Mouse (Mus musculus): Measurements from ENCODE around the gene Krt7. TPM values are rescaled to one million over a fixed set of nuclear protein-coding genes. Genes with fewer than 3 reads are reported as not detected.

The Krt7 gene
- total and polyA plus RNA-seq, 2 experiments: 0.31 to 0.37 TPM

- Histone ChIP-seq H3K4me3 (ENCODE audit: insufficient read depth, low read depth, low read length) (no peak overlapping the region), H3K27me3 (ENCODE audit: control insufficient read depth, insufficient read depth, low read length) (no peaks in the 10 kb centered on the region), H3K79me2 (ENCODE audit: control insufficient read depth, insufficient read depth, low read length) (no peaks in the 10 kb centered on the region), H3K9ac (ENCODE audit: low read depth, low read length) (no peak overlapping the region), H3K36me3 (ENCODE audit: control insufficient read depth, insufficient read depth, low read length) (no peaks in the 10 kb centered on the region), H3K4me1 (ENCODE audit: control insufficient read depth, insufficient read depth, low read length) (no peaks in the 10 kb centered on the region), H3K27ac (replicated peaks; ENCODE audit: insufficient read depth, low read depth, low read length) (no peak overlapping the region)
- DNase-seq (ENCODE audit: extremely low read depth, low read depth, low spot score): no peak
- TF ChIP-seq CTCF (IDR thresholded peaks at IDR 0.05; ENCODE audit: low read depth, low read length): no peak
- TF ChIP-seq POLR2A (IDR thresholded peaks at IDR 0.05; ENCODE audit: extremely low read depth, insufficient read depth, low read length): no peak
- 41% methylated on average over 12 of the region's 12 CpGs for WGBS
Measured at GRCm38 (mm10) chr15:101369382-101370100, 41.3 kb upstream of the Krt7 start.

- WGBS: 77% methylated on average over 22 of the region's 22 CpGs
- no peaks in the 10 kb centered on the region for H3K36me3 ChIP-seq (ENCODE audit: control insufficient read depth, insufficient read depth, low read length)
- H3K4me3 ChIP-seq (ENCODE audit: insufficient read depth, low read depth, low read length): no peak within 1 kb of the TSS
- H3K4me1 ChIP-seq (ENCODE audit: control insufficient read depth, insufficient read depth, low read length): no peaks in the 10 kb centered on the region
- DNase-seq (ENCODE audit: extremely low read depth, low read depth, low spot score): peak; percentile 16
- no peaks in the 10 kb centered on the region for H3K27me3 ChIP-seq (ENCODE audit: control insufficient read depth, insufficient read depth, low read length)
- H3K9ac ChIP-seq (ENCODE audit: low read depth, low read length): no peak within 1 kb of the TSS
- no peaks in the 10 kb centered on the region for H3K79me2 ChIP-seq (ENCODE audit: control insufficient read depth, insufficient read depth, low read length)
- TF ChIP-seq POLR2A (IDR thresholded peaks at IDR 0.05; ENCODE audit: extremely low read depth, insufficient read depth, low read length) (no peak), CTCF (IDR thresholded peaks at IDR 0.05; ENCODE audit: low read depth, low read length) (no peak)
- no peak within 1 kb of the TSS for H3K27ac ChIP-seq (replicated peaks; ENCODE audit: insufficient read depth, low read depth, low read length)
Measured at GRCm38 (mm10) chr15:101370101-101370911, 40.5 kb upstream of the Krt7 start, which contains the start of gene Krt80. Krt80 (minus strand) TSS chr15:101370162.

DNA sequence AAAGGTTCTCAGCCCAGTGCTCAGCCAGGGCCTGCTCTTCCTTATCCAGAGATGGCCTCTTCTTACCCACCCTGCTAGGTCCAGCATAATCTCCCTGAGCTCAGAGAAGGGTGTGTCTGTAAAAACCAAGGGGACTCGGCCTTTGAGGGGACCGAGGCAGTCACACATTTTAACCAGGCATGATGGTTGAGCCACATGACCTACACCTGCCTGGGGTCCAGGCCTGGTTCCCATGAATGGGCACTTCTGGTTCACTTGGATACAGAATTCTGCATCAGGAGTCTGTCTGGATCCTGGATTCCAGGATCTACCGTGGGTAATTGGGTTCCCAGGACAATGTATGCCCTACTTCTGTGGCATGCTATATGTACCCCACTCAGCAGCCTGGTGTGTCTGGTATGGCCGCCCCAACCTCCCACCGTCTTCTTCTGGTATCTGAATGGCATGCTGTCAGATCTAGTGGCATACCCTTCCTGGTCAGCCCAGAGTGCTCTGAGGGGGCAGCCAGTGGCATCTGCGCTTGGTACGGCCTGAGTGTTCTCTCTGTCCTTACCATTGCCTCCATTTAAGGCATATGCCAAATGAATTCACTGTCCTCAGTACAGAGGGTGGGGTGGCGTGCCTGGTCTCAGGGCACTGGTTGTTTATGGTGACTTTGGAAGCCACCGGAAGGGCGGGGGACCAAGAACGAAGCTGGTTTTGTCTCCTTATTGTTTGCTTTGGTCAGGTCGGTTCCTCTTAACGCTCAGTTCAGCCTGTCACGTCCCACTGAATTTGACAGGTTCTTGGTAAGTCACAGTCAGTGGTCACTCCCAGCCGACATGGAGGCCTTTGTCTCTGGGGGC lies 39.5 kb upstream of the Krt7 start:
- H3K79me2 ChIP-seq (ENCODE audit: control insufficient read depth, insufficient read depth, low read length): no peaks in the 10 kb centered on the region
- H3K27ac ChIP-seq (replicated peaks; ENCODE audit: insufficient read depth, low read depth, low read length): peak overlapping the region; percentile 8; the same call in 1 of the 2 replicates
- no peaks in the 10 kb centered on the region for H3K27me3 ChIP-seq (ENCODE audit: control insufficient read depth, insufficient read depth, low read length)
- no peaks in the 10 kb centered on the region for H3K36me3 ChIP-seq (ENCODE audit: control insufficient read depth, insufficient read depth, low read length)
- DNase-seq (ENCODE audit: extremely low read depth, low read depth, low spot score): no peak
- no peak overlapping the region for H3K9ac ChIP-seq (ENCODE audit: low read depth, low read length)
- H3K4me3 ChIP-seq (ENCODE audit: insufficient read depth, low read depth, low read length): no peak overlapping the region
- H3K4me1 ChIP-seq (ENCODE audit: control insufficient read depth, insufficient read depth, low read length): no peaks in the 10 kb centered on the region
- WGBS: 76% methylated on average over 15 of the region's 15 CpGs
- TF ChIP-seq CTCF (IDR thresholded peaks at IDR 0.05; ENCODE audit: low read depth, low read length) (no peak), POLR2A (IDR thresholded peaks at IDR 0.05; ENCODE audit: extremely low read depth, insufficient read depth, low read length) (no peak)

DNA sequence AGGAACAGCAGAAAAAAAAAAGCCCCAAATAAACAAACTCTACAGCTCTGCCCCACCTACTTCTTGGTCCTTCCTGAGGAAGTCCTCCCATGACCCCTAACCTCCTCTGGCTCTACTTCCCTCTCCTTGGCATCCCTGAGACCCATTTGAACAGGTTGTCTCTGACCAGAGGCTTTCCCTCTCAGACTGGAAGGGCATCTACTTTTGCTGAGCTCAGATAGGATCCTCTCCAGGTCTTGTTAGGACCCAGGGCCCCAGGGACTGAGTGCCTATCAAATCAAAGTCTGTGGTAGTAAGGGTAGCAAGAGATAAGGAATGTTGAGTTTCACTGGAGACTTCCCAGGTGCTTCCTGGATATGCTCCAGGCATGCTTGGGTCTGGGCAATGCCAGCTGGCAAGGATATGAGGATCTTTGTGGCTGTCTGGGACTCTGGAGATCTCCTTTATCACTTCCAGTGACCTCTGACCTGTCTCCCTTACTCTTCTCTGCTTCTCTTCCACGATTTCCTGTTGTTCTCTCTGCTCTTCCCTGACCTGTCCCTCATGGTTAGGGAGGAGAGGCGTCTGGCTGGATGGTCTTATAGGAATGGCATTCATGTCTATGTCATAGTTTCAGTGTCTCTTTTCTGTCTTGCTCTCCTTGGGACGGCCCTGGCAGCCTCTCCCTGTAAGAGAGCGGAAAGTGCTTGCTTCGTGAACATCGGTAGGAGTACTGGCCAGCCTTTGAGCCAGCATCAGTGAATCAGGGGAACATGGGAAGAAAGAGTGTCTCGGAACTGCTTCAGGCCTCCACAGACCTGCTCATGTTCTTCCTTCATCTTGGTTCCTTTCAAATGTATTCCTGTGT lies 38.5 kb upstream of the Krt7 start:
- Histone ChIP-seq H3K4me1 (ENCODE audit: control insufficient read depth, insufficient read depth, low read length) (no peaks in the 10 kb centered on the region), H3K27ac (replicated peaks; ENCODE audit: insufficient read depth, low read depth, low read length) (no peak overlapping the region), H3K36me3 (ENCODE audit: control insufficient read depth, insufficient read depth, low read length) (no peaks in the 10 kb centered on the region), H3K79me2 (ENCODE audit: control insufficient read depth, insufficient read depth, low read length) (no peaks in the 10 kb centered on the region), H3K9ac (ENCODE audit: low read depth, low read length) (no peak overlapping the region), H3K27me3 (ENCODE audit: control insufficient read depth, insufficient read depth, low read length) (no peaks in the 10 kb centered on the region), H3K4me3 (ENCODE audit: insufficient read depth, low read depth, low read length) (no peak overlapping the region)
- TF ChIP-seq CTCF (IDR thresholded peaks at IDR 0.05; ENCODE audit: low read depth, low read length): no peak
- TF ChIP-seq POLR2A (IDR thresholded peaks at IDR 0.05; ENCODE audit: extremely low read depth, insufficient read depth, low read length): no peak
- DNase-seq (ENCODE audit: extremely low read depth, low read depth, low spot score): peak; percentile 10
- WGBS: 65% methylated on average over 7 of the region's 7 CpGs

- no peak overlapping the region for H3K4me3 ChIP-seq (ENCODE audit: insufficient read depth, low read depth, low read length)
- WGBS: 76% methylated on average over 16 of the region's 16 CpGs
- no peak overlapping the region for H3K27ac ChIP-seq (replicated peaks; ENCODE audit: insufficient read depth, low read depth, low read length)
- H3K4me1 ChIP-seq (ENCODE audit: control insufficient read depth, insufficient read depth, low read length): no peaks in the 10 kb centered on the region
- H3K36me3 ChIP-seq (ENCODE audit: control insufficient read depth, insufficient read depth, low read length): no peaks in the 10 kb centered on the region
- no peak for DNase-seq (ENCODE audit: extremely low read depth, low read depth, low spot score)
- no peaks in the 10 kb centered on the region for H3K27me3 ChIP-seq (ENCODE audit: control insufficient read depth, insufficient read depth, low read length)
- H3K79me2 ChIP-seq (ENCODE audit: control insufficient read depth, insufficient read depth, low read length): no peaks in the 10 kb centered on the region
- TF ChIP-seq POLR2A (IDR thresholded peaks at IDR 0.05; ENCODE audit: extremely low read depth, insufficient read depth, low read length) (no peak), CTCF (IDR thresholded peaks at IDR 0.05; ENCODE audit: low read depth, low read length) (no peak)
- H3K9ac ChIP-seq (ENCODE audit: low read depth, low read length): no peak overlapping the region
Measured at GRCm38 (mm10) chr15:101373286-101373898, 37.5 kb upstream of the Krt7 start.
